Comparison of ENCODE assay signal across 8 mouse cellular contexts in genomic region chr1:180268249-180269031, GRCm38 (mm10). TPM values are rescaled to one million over a fixed set of nuclear protein-coding genes. Genes with fewer than 3 reads are reported as not detected.
DNase-seq lines count a peak whose midpoint lies in the region.

No protein-coding gene starts in this region.

- DNase-seq in ZHBTc4 (ENCODE audit: low read depth, low spot score): peak; percentile 85
- peak; percentile 91 to 96 for DNase-seq in cerebellum, postnatal 36 days
- peak; percentile 92 for DNase-seq in gastrocnemius, adult 18-20 months (ENCODE audit: low spot score)
- DNase-seq in hindlimb bud, embryonic 11.5 days (ENCODE audit: extremely low spot score, low read depth, low spot score): peak; percentile 90
- DNase-seq in left cerebral cortex, adult 8-10 months (ENCODE audit: low spot score in 2 of 2): peak; percentile 67 to 79
- peak; percentile 94 for DNase-seq in right cerebral cortex, postnatal 14 days
- peak; percentile 90 for DNase-seq in urinary bladder, postnatal 25 days (ENCODE audit: low spot score)

- peaks cover 65% of the 10 kb centered on the region for H3K4me1 ChIP-seq in megakaryocyte, embryonic 14.5 days

- no peaks in the 10 kb centered on the region for H3K27me3 ChIP-seq in megakaryocyte, embryonic 14.5 days (replicated peaks)

- no peaks in the 10 kb centered on the region for H3K36me3 ChIP-seq in megakaryocyte, embryonic 14.5 days (replicated peaks; ENCODE audit: low read length)

- H3K4me3 ChIP-seq in megakaryocyte, embryonic 14.5 days (replicated peaks): peak overlapping the region; percentile 65

- no peaks in the 10 kb centered on the region for H3K9me3 ChIP-seq in megakaryocyte, embryonic 14.5 days

RNA-seq across cellular contexts. Expression of gene Psen2, which starts 5.2 kb away (rescaled TPM):
- total RNA-seq in gastrocnemius, adult 18-20 months (2021): 1 to 10 TPM; 8.2 to 8.4 TPM
- 10 to 100 TPM; 19.5 to 21.7 (median 20.9) TPM for total RNA-seq in left cerebral cortex, adult 8-10 months (2022)
- polyA plus RNA-seq in megakaryocyte, embryonic 14.5 days (2012; ENCODE audit: insufficient read depth, low replicate concordance): 36.6 and 38.6 TPM in 2 replicates

Comparison
In these comparisons a context has a peak if more than half of its experiments do, and no peak if none do; other contexts are left out.
1. Peak in every context shown above with its lines: DNase-seq and H3K4me3 ChIP-seq.